Mouse (Mus musculus): ENCODE measurements around the gene Foxp4. TPM values are rescaled to one million over a fixed set of nuclear protein-coding genes. Genes with fewer than 3 reads are reported as not detected.
A peak's percentile ranks its signal among the peaks of the same experiment; 100 is the strongest.

Gene Foxp4
- polyA plus RNA-seq, 1 experiment = 29.5 TPM

GRCm38 (mm10) chr17:47845609-47846008 lies 78.8 kb downstream of the Foxp4 start:
- no peak overlapping the region for H3K4me3 ChIP-seq (ENCODE audit: insufficient read depth, low read length)
- TF ChIP-seq CTCF (IDR thresholded peaks at IDR 0.05; ENCODE audit: borderline replicate concordance, insufficient read depth, low read length) (no peak), POLR2A (IDR thresholded peaks at IDR 0.05; ENCODE audit: low read depth, low read length) (no peak)
- no peak overlapping the region for H3K27ac ChIP-seq (ENCODE audit: insufficient read depth, low read length)

DNA sequence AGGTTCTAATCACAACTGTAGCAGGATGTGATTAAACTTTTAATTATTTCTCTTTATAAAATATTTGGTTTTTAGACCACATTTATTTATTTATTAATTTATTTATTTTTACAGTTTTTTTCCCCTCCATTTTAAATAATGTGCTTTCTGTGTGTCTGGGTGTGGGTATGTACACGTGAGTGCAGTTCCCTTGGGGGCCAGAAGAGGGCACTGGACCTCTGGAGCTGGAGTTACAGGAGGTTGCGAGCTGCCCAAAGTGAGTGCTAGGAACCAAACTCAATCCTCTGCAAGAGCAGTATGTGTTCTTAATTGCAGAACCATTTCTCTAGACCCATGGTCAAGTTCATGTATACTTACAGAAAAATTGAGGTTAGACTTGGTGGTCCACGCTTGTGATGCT lies 81.0 kb downstream of the Foxp4 start:
- Histone ChIP-seq H3K4me1 (ENCODE audit: control insufficient read depth, insufficient read depth, low read length) (0 out of 2 replicates have a peak, but pooled peaks cover 2% of the 10 kb centered on the region), H3K27ac (ENCODE audit: insufficient read depth, low read length) (no peak overlapping the region), H3K4me3 (ENCODE audit: insufficient read depth, low read length) (no peak overlapping the region)
- TF ChIP-seq POLR2A (IDR thresholded peaks at IDR 0.05; ENCODE audit: low read depth, low read length) (no peak), CTCF (IDR thresholded peaks at IDR 0.05; ENCODE audit: borderline replicate concordance, insufficient read depth, low read length) (no peak)

More at GRCm38 (mm10) chr17:47845609-47846008, 78.8 kb downstream of the Foxp4 start:
- H3K4me1 ChIP-seq (ENCODE audit: control insufficient read depth, insufficient read depth, low read length) = 0 out of 2 replicates have a peak, but pooled peaks cover 2% of the 10 kb centered on the region

DNA sequence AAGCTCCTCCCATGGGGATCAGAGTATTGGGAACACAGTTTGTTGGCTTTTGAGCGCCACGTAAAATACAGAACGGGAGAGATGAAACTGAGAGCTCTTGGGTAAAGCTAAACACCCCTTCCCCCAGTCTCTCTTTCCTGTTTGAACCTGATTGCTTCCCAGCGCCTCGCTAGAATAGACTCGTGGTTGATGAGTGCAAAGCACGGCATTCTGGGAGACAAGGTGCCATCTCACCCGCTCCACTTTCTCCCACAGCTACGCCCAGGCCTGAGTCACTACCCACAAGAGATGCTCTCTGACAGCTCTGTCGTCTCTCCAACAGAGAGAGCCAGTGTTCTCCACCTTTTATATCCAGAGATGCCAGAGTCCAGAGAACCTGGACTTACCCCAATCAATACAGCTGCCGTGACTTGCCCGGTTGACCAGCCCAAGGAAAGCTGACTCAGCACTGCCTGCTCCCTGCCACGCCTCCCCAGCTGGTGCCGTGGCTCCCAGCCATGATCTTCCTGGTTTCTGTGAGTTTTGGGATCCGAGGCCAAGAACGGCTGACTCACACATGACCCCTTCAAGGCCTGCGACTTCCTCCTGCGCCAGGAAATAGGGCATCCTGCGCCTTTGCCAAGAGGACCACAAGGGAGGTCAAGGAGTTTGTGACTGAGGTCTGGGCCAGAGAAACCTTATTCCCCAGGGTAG lies 82.4 kb downstream of the Foxp4 start:
- 0 out of 2 replicates have a peak, but pooled peaks cover 2% of the 10 kb centered on the region for H3K4me1 ChIP-seq (ENCODE audit: control insufficient read depth, insufficient read depth, low read length)
- TF ChIP-seq CTCF (IDR thresholded peaks at IDR 0.05; ENCODE audit: borderline replicate concordance, insufficient read depth, low read length) = no peak
- no peak for TF ChIP-seq POLR2A (IDR thresholded peaks at IDR 0.05; ENCODE audit: low read depth, low read length)
- no peak overlapping the region for H3K27ac ChIP-seq (ENCODE audit: insufficient read depth, low read length)
- H3K4me3 ChIP-seq (ENCODE audit: insufficient read depth, low read length) = no peak overlapping the region

GRCm38 (mm10) chr17:47841521-47841920 lies 82.9 kb downstream of the Foxp4 start:
- Histone ChIP-seq H3K4me1 (ENCODE audit: control insufficient read depth, insufficient read depth, low read length) (0 out of 2 replicates have a peak, but pooled peaks cover 2% of the 10 kb centered on the region), H3K27ac (ENCODE audit: insufficient read depth, low read length) (no peak overlapping the region), H3K4me3 (ENCODE audit: insufficient read depth, low read length) (no peak overlapping the region)
- no peak for TF ChIP-seq CTCF (IDR thresholded peaks at IDR 0.05; ENCODE audit: borderline replicate concordance, insufficient read depth, low read length)
- no peak for TF ChIP-seq POLR2A (IDR thresholded peaks at IDR 0.05; ENCODE audit: low read depth, low read length)

GRCm38 (mm10) chr17:47837808-47838207 lies 86.6 kb downstream of the Foxp4 start:
- Histone ChIP-seq H3K4me1 (ENCODE audit: control insufficient read depth, insufficient read depth, low read length) (0 out of 2 replicates have a peak, but pooled peaks cover 2% of the 10 kb centered on the region), H3K27ac (ENCODE audit: insufficient read depth, low read length) (no peak overlapping the region), H3K4me3 (ENCODE audit: insufficient read depth, low read length) (no peak overlapping the region)
- TF ChIP-seq CTCF (IDR thresholded peaks at IDR 0.05; ENCODE audit: borderline replicate concordance, insufficient read depth, low read length) (no peak), POLR2A (IDR thresholded peaks at IDR 0.05; ENCODE audit: low read depth, low read length) (no peak)

DNA sequence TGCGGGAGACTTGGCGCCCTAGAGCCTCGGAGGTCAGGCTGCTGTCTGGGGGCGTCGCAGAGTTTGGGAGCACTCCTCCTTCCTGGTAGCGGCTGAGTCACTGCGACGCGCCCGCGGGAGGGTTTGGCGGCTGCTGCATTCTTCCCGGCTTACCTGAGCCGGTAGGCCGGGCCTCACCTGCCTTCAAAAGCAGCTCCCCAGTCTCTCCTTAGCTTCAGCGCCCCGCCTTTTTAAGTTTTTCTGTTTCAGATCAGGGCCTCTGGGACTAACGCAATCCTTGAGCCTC lies 90.0 kb downstream of the Foxp4 start, which contains the start of gene Mdfi:
TSS of gene Mdfi (minus strand) at position 210 of the 286 bp plus-strand sequence.
- no peak within 1 kb of the TSS for H3K27ac ChIP-seq (ENCODE audit: insufficient read depth, low read length)
- H3K4me1 ChIP-seq (ENCODE audit: control insufficient read depth, insufficient read depth, low read length) = no peaks in the 10 kb centered on the region
- no peak for TF ChIP-seq POLR2A (IDR thresholded peaks at IDR 0.05; ENCODE audit: low read depth, low read length)
- no peak for TF ChIP-seq CTCF (IDR thresholded peaks at IDR 0.05; ENCODE audit: borderline replicate concordance, insufficient read depth, low read length)
- peak within 1 kb of the TSS; percentile 60 for H3K4me3 ChIP-seq (ENCODE audit: insufficient read depth, low read length)

- Histone ChIP-seq H3K4me3 (ENCODE audit: insufficient read depth, low read length) (peak overlapping the region; percentile 60), H3K4me1 (ENCODE audit: control insufficient read depth, insufficient read depth, low read length) (no peaks in the 10 kb centered on the region), H3K27ac (ENCODE audit: insufficient read depth, low read length) (no peak overlapping the region)
- TF ChIP-seq POLR2A (IDR thresholded peaks at IDR 0.05; ENCODE audit: low read depth, low read length) (no peak), CTCF (IDR thresholded peaks at IDR 0.05; ENCODE audit: borderline replicate concordance, insufficient read depth, low read length) (no peak)
Measured at GRCm38 (mm10) chr17:47833628-47834481, 90.6 kb downstream of the Foxp4 start.

GRCm38 (mm10) chr17:47833029-47833627 lies 91.3 kb downstream of the Foxp4 start:
- H3K4me3 ChIP-seq (ENCODE audit: insufficient read depth, low read length) = peak overlapping the region; percentile 60
- H3K4me1 ChIP-seq (ENCODE audit: control insufficient read depth, insufficient read depth, low read length) = no peaks in the 10 kb centered on the region
- H3K27ac ChIP-seq (ENCODE audit: insufficient read depth, low read length) = no peak overlapping the region
- TF ChIP-seq CTCF (IDR thresholded peaks at IDR 0.05; ENCODE audit: borderline replicate concordance, insufficient read depth, low read length) = no peak
- peak; percentile 61 for TF ChIP-seq POLR2A (IDR thresholded peaks at IDR 0.05; ENCODE audit: low read depth, low read length)

GRCm38 (mm10) chr17:47832501-47833028 lies 91.9 kb downstream of the Foxp4 start:
- Histone ChIP-seq H3K4me3 (ENCODE audit: insufficient read depth, low read length) (peak overlapping the region; percentile 60), H3K4me1 (ENCODE audit: control insufficient read depth, insufficient read depth, low read length) (no peaks in the 10 kb centered on the region), H3K27ac (ENCODE audit: insufficient read depth, low read length) (no peak overlapping the region)
- TF ChIP-seq CTCF (IDR thresholded peaks at IDR 0.05; ENCODE audit: borderline replicate concordance, insufficient read depth, low read length) = no peak
- TF ChIP-seq POLR2A (IDR thresholded peaks at IDR 0.05; ENCODE audit: low read depth, low read length) = no peak

All from embryonic fibroblast, embryonic 13.5 days (primary cell).